Mouse (Mus musculus): ENCODE data around the gene H1f0. TPM values are rescaled to one million over a fixed set of nuclear protein-coding genes. Genes with fewer than 3 reads are reported as not detected.
A peak's percentile ranks its signal among the peaks of the same experiment; 100 is the strongest.

H1f0 gene
- 289 and 340 TPM in 2 replicates for polyA plus RNA-seq (2014; fragmentation: Nextera tagmentation; extraction: Ambion mirVana)

DNA sequence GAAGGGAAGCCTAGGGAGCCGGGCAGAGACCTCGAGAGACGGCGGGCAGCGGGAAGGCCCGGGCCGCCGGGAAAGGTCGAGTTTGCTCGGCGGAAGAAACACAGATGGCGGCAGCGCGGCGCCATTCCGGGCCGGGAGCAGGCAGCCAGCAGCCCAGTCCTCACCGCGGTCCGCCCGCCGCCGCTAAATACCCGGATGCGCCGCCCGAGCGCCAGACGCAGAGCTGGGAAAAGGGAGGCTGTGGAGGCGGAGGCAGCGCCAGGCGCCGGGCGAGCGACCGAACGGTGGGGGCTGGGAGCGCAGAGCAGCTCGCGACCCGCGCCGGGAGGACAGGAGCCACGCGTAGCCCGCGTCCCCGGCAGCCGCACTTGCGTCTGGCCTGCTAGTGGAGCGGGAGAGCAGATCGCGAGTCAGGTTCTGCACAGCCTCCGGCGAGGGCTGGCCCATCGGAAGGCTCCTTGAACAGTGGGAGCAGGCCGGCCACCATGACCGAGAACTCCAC is at the start of gene H1f0:
H1f0 (plus strand) TSS at position 214 of the 502 bp plus-strand sequence.
- peaks cover 16% of the 10 kb centered on the region for H3K4me1 ChIP-seq (ENCODE audit: control insufficient read depth, insufficient read depth, low read length)

DNA sequence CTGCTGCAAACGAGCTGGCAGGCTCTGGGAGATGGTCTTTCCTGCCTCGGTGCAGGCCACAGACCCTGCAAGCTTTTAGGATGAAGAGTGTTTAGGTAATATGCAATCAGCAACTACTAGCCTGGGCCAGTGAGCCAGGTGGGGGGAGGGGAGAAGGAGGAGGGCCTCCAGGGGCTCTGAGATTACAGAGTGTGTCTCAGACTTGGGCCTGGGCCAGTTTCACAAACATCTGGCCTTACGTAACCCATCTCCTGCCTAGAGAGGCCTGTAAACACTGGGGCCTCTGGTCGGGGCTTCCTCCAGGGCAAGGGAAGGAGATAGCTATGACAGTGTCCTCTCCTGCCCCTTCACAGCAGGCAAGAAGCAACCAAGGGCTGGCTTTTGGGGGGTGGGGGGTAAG is 49.4 kb upstream of the H1f0 start:
- H3K4me3 ChIP-seq (ENCODE audit: low read depth, low read length): no peak overlapping the region
- DNase-seq (ENCODE audit: low spot score) (peak; percentile 61), ATAC-seq (ENCODE audit: insufficient read depth, low FRiP score, low TSS enrichment) (no peak)
- no peaks in the 10 kb centered on the region for H3K9me3 ChIP-seq (ENCODE audit: control insufficient read depth, low read length)
- H3K36me3 ChIP-seq (ENCODE audit: control insufficient read depth, insufficient read depth, low read length): peaks cover 2% of the 10 kb centered on the region; the same call in 1 of the 2 replicates
- no peaks in the 10 kb centered on the region for H3K27me3 ChIP-seq (ENCODE audit: control insufficient read depth, insufficient read depth, low read length)
- H3K4me2 ChIP-seq (ENCODE audit: low read depth): no peak overlapping the region
- peaks cover 17% of the 10 kb centered on the region for H3K4me1 ChIP-seq (ENCODE audit: control insufficient read depth, insufficient read depth, low read length)
- no peak overlapping the region for H3K27ac ChIP-seq (ENCODE audit: low read depth, low read length)
- no peak overlapping the region for H3K9ac ChIP-seq (ENCODE audit: low read length)
- 24% methylated on average over 4 of the region's 4 CpGs for WGBS

More for the DNA sequence above, at the start of gene H1f0:
- Histone ChIP-seq H3K27me3 (ENCODE audit: control insufficient read depth, insufficient read depth, low read length) (no peaks in the 10 kb centered on the region), H3K4me3 (ENCODE audit: low read depth, low read length) (peak within 1 kb of the TSS; percentile 76), H3K27ac (ENCODE audit: low read depth, low read length) (peak within 1 kb of the TSS; percentile 97), H3K36me3 (ENCODE audit: control insufficient read depth, insufficient read depth, low read length) (no peaks in the 10 kb centered on the region), H3K4me2 (ENCODE audit: low read depth) (peak within 1 kb of the TSS; percentile 82), H3K9me3 (ENCODE audit: control insufficient read depth, low read length) (no peaks in the 10 kb centered on the region), H3K9ac (ENCODE audit: low read length) (peak within 1 kb of the TSS; percentile 100)
- DNase-seq (ENCODE audit: low spot score) (peak; percentile 96), ATAC-seq (ENCODE audit: insufficient read depth, low FRiP score, low TSS enrichment) (peak; percentile 71)
- under 1% methylated on average over 56 of the region's 58 CpGs for WGBS

DNA sequence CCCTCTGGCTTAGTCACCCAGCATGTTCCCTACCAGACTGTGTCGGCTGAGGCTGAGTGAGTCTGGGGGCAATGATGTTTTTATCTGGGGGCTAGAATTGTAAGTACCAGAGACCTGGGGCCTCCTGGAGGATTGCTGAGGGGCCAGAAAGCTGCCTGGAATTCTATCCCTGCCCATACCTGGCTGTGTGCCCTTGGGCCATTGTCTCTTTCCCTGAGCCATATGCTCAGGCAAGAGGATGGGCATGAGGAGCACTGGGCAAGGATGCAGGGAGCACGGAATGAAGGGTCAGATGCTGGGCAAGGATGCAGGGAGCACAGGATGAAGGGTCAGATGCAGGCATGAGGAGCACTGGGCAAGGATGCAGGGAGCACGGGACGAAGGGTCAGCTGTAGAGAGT is 48.2 kb upstream of the H1f0 start:
- no peak for DNase-seq (ENCODE audit: low spot score)
- H3K27ac ChIP-seq (ENCODE audit: low read depth, low read length): no peak overlapping the region
- peaks cover 2% of the 10 kb centered on the region; the same call in 1 of the 2 replicates for H3K36me3 ChIP-seq (ENCODE audit: control insufficient read depth, insufficient read depth, low read length)
- H3K9me3 ChIP-seq (ENCODE audit: control insufficient read depth, low read length): no peaks in the 10 kb centered on the region
- no peak overlapping the region for H3K4me2 ChIP-seq (ENCODE audit: low read depth)
- H3K4me3 ChIP-seq (ENCODE audit: low read depth, low read length): no peak overlapping the region
- peaks cover 26% of the 10 kb centered on the region for H3K4me1 ChIP-seq (ENCODE audit: control insufficient read depth, insufficient read depth, low read length)
- ATAC-seq (ENCODE audit: insufficient read depth, low FRiP score, low TSS enrichment): no peak
- WGBS: 93% methylated on average over 4 of the region's 4 CpGs
- H3K27me3 ChIP-seq (ENCODE audit: control insufficient read depth, insufficient read depth, low read length): no peaks in the 10 kb centered on the region
- peak overlapping the region; percentile 10; the same call in 1 of the 2 replicates for H3K9ac ChIP-seq (ENCODE audit: low read length)

DNA sequence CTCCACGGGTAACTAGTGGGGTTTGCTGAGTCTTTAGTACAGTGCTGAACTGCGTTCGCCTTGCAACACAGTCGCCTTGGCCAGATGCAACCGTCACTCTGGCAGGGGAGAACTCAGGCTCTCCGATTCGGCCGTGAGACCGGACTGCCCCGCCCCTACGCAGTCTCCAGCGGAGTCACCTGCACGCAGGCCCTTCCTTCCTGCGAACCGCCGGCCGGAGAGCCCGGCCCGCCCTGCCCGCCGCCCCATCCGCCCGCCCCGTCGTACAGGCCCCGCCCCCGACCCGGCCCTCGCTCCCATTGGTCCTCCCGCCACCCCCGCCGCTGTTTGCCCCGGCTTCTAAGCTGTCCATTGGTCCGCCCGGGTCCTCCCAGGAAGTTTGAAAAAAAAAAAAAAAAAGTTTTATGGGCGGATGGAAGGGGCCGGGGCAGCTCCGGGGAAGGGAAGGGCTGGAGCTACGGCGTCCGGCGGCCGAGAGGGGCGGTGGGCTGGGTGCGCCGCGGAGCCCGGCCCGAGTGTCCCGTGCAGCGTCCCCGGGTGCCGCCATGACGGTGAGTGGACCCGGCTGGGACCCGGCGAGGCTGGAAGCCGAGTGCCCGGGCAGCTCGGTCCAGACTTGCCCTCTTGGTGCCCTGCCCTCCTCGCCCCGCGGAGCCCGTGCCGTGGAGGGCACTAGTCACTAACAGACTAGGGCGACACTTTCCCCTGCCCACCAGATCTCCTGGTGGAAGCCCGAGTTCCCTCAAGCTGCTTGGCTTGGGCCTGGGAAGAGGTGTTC is 45.4 kb upstream of the H1f0 start:
- H3K4me1 ChIP-seq (ENCODE audit: control insufficient read depth, insufficient read depth, low read length): peaks cover 26% of the 10 kb centered on the region
- peak overlapping the region; percentile 89 for H3K4me3 ChIP-seq (ENCODE audit: low read depth, low read length)
- H3K27ac ChIP-seq (ENCODE audit: low read depth, low read length): peak overlapping the region; percentile 67; the same call in 1 of the 2 replicates
- WGBS: under 1% methylated on average over 56 of the region's 67 CpGs
- peak; percentile 90 for DNase-seq (ENCODE audit: low spot score)
- peak; percentile 88 for ATAC-seq (ENCODE audit: insufficient read depth, low FRiP score, low TSS enrichment)
- no peaks in the 10 kb centered on the region for H3K27me3 ChIP-seq (ENCODE audit: control insufficient read depth, insufficient read depth, low read length)
- peak overlapping the region; percentile 74 for H3K9ac ChIP-seq (ENCODE audit: low read length)
- H3K4me2 ChIP-seq (ENCODE audit: low read depth): peak overlapping the region; percentile 95
- H3K36me3 ChIP-seq (ENCODE audit: control insufficient read depth, insufficient read depth, low read length): no peaks in the 10 kb centered on the region; the same call in 1 of the 2 replicates
- H3K9me3 ChIP-seq (ENCODE audit: control insufficient read depth, low read length): no peaks in the 10 kb centered on the region

DNA sequence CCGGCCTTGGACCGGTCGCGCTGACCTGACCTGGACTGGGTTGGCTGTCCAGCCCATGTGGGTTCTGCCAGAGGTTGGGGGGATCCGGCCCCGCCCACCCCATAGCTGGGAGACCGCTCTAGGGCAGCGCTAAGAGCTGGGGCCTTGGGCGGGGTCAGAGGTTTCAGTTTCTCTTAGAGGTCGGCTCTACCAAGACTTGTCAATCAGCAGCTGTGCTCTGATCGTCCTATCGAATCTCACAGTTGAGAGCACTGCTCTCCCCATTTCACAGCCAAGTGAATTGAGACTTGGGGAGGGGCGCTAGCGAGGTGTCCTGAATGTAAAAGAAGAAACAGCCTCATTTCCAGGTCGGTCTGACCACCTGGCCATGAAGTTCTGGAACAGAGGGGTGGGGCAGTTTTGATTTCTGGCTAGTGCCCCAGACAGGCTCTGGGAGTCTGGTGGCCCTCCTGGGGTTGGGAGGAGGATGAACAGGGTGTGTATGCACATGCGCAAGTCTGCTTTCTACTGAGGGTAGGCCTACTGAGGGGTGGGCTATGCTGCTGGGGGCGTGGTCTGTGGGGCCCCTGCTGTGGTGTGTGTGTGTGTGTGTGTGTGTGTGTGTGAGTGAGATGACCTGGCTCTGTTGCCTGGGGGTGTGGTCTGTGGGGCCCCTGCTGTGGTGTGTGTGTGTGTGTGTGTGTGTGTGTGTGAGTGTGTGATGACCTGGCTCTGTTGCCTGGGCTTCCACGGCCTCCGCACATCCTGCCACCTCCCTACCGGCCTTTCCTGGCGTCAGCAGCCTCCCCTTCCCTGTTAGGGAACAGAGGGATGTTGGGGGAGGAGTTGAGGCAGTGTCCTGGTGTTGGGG is 44.6 kb upstream of the H1f0 start:
- H3K36me3 ChIP-seq (ENCODE audit: control insufficient read depth, insufficient read depth, low read length): peaks cover 2% of the 10 kb centered on the region; the same call in 1 of the 2 replicates
- ATAC-seq (ENCODE audit: insufficient read depth, low FRiP score, low TSS enrichment) (peak; percentile 46), DNase-seq (ENCODE audit: low spot score) (peak; percentile 53)
- 1% methylated on average over 21 of the region's 21 CpGs for WGBS
- H3K4me2 ChIP-seq (ENCODE audit: low read depth): peak overlapping the region; percentile 95
- peak overlapping the region; percentile 74 for H3K9ac ChIP-seq (ENCODE audit: low read length)
- H3K27me3 ChIP-seq (ENCODE audit: control insufficient read depth, insufficient read depth, low read length): no peaks in the 10 kb centered on the region
- H3K9me3 ChIP-seq (ENCODE audit: control insufficient read depth, low read length): no peaks in the 10 kb centered on the region
- H3K4me3 ChIP-seq (ENCODE audit: low read depth, low read length): peak overlapping the region; percentile 89
- H3K27ac ChIP-seq (ENCODE audit: low read depth, low read length): peak overlapping the region; percentile 67; the same call in 1 of the 2 replicates
- peaks cover 26% of the 10 kb centered on the region for H3K4me1 ChIP-seq (ENCODE audit: control insufficient read depth, insufficient read depth, low read length)

DNA sequence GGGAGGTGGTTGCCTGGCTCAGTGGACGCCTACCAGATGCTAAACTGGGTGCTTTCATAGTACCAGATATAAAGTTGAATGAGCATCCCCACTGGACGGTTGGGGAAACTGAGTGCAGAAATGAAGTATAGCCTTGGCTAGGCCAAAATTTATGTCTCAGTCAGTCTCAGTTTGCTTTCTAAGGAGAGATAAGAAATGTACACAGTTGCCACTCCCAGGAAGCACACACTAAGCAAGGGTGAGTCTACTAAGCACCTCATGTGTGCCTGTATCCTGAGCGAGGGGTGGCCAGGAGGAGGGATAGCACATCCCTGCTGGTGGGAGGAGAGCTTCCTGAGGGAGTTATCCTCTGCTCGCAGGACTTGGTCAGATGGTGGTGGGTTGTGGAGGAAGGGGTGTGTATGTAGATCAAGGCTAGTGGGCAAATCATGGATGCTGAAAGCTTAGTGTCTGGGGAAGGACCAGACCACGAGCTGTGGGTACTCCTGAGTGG is 43.9 kb upstream of the H1f0 start:
- H3K9me3 ChIP-seq (ENCODE audit: control insufficient read depth, low read length): no peaks in the 10 kb centered on the region
- H3K4me1 ChIP-seq (ENCODE audit: control insufficient read depth, insufficient read depth, low read length): peaks cover 22% of the 10 kb centered on the region
- H3K4me3 ChIP-seq (ENCODE audit: low read depth, low read length): peak overlapping the region; percentile 89; the same call in 1 of the 2 replicates
- peak overlapping the region; percentile 23; the same call in 1 of the 2 replicates for H3K9ac ChIP-seq (ENCODE audit: low read length)
- no peak for ATAC-seq (ENCODE audit: insufficient read depth, low FRiP score, low TSS enrichment)
- H3K27ac ChIP-seq (ENCODE audit: low read depth, low read length): no peak overlapping the region
- DNase-seq (ENCODE audit: low spot score): no peak
- H3K4me2 ChIP-seq (ENCODE audit: low read depth): peak overlapping the region; percentile 95
- H3K36me3 ChIP-seq (ENCODE audit: control insufficient read depth, insufficient read depth, low read length): peaks cover 2% of the 10 kb centered on the region; the same call in 1 of the 2 replicates
- no peaks in the 10 kb centered on the region for H3K27me3 ChIP-seq (ENCODE audit: control insufficient read depth, insufficient read depth, low read length)
- WGBS: 48% methylated on average over 5 of the region's 5 CpGs

DNA sequence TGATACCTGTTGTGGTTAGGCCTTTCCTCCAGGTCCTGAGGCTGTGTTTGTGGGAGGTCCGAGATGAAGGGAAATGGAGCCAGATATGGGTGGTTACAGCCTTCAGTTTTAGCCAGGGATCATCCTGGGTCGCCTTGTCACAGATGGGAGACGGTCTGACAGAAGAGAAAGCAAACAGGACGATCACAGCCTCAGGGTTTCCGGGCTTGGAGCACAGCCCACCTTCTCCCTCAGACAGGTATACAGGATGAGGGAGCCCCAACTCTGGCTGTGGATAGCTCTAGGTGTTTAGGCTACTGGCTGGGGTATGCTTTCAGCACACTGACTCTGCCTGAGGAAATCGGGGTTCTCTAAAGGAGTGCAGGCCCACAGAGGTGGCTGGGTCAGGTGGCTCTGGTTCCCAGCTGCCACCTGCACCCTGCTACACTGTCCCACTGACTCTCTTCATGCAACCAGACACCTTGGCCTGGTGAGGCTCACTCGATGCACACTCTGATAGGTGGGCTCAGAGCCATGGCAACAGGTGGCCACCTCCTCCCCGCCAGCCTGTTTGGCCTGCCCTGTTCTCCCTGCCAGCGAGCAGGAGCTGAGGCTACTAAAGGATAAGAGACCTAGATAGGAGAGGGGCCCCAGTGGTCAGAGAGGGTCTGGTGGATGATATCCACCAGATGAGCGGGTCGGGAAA is 41.6 kb upstream of the H1f0 start:
- Histone ChIP-seq H3K9ac (ENCODE audit: low read length) (no peak overlapping the region), H3K4me2 (ENCODE audit: low read depth) (no peak overlapping the region), H3K27ac (ENCODE audit: low read depth, low read length) (no peak overlapping the region), H3K9me3 (ENCODE audit: control insufficient read depth, low read length) (no peaks in the 10 kb centered on the region), H3K27me3 (ENCODE audit: control insufficient read depth, insufficient read depth, low read length) (no peaks in the 10 kb centered on the region), H3K4me3 (ENCODE audit: low read depth, low read length) (no peak overlapping the region), H3K36me3 (ENCODE audit: control insufficient read depth, insufficient read depth, low read length) (peaks cover 10% of the 10 kb centered on the region), H3K4me1 (ENCODE audit: control insufficient read depth, insufficient read depth, low read length) (peaks cover 22% of the 10 kb centered on the region)
- WGBS: 79% methylated on average over 11 of the region's 11 CpGs
- ATAC-seq (ENCODE audit: insufficient read depth, low FRiP score, low TSS enrichment) (no peak), DNase-seq (ENCODE audit: low spot score) (no peak)

DNA sequence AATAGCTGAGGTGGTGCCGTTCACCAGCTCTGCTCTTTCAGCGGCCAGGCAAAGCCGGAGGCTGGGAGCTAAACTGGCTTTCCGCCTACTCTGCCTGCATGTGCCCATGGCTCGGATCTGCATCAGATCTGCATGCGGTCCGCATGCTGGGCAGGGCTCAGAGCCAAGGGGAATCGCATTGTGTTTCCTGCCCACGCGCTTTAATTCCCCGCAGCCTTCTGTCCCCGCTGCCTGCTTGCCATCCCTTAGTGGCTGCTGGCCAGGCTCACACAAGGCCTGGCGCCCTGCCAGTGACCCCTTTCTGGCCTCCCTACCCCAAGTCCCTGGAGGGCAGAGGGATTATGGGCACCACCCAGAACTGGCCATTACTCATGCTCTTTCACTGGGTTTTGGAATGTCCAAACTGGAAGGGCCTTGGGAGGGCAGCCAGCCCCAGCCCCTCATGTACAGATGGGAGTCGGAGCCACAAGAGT is 39.7 kb upstream of the H1f0 start:
- Histone ChIP-seq H3K4me1 (ENCODE audit: control insufficient read depth, insufficient read depth, low read length) (peaks cover 12% of the 10 kb centered on the region), H3K9ac (ENCODE audit: low read length) (no peak overlapping the region), H3K9me3 (ENCODE audit: control insufficient read depth, low read length) (no peaks in the 10 kb centered on the region), H3K4me2 (ENCODE audit: low read depth) (no peak overlapping the region), H3K4me3 (ENCODE audit: low read depth, low read length) (no peak overlapping the region), H3K27ac (ENCODE audit: low read depth, low read length) (no peak overlapping the region), H3K27me3 (ENCODE audit: control insufficient read depth, insufficient read depth, low read length) (no peaks in the 10 kb centered on the region), H3K36me3 (ENCODE audit: control insufficient read depth, insufficient read depth, low read length) (peaks cover 24% of the 10 kb centered on the region)
- ATAC-seq (ENCODE audit: insufficient read depth, low FRiP score, low TSS enrichment): no peak
- 81% methylated on average over 14 of the region's 14 CpGs for WGBS
- no peak for DNase-seq (ENCODE audit: low spot score)

Measured in neural tube, embryonic 11.5 days (tissue).